Mouse (Mus musculus) heart, embryonic 12.5 days (tissue): Measurements from ENCODE around the gene Ift88. TPM values are rescaled to one million over a fixed set of nuclear protein-coding genes. Genes with fewer than 3 reads are reported as not detected.
"Not testable (repeated sequence)": the region's sequence is repeated elsewhere in the genome, so short reads cannot be mapped to it uniquely, and the experiment has no call there.

Source experiments
- ATAC-seq: fragments of 200-750 bp; cut with Nextera tagmentation; 2 replicates; pipeline ENCODE4 v1.8.0; 2017; ENCODE audit warnings: moderate TSS enrichment, moderate library complexity; ENCODE audit not compliant: insufficient number of reproducible peaks, low FRiP score
- H3K27ac ChIP-seq: fragments of 300-500 bp; sonication (generic); 2 replicates; pipeline ENCODE4 v1.5.1; 2016; ENCODE audit warnings: mild to moderate bottlenecking, moderate library complexity; ENCODE audit not compliant: poor library complexity, severe bottlenecking
- H3K27me3 ChIP-seq: fragments of 300-500 bp; sonication (generic); replicated peaks from 2 replicates; pipeline ENCODE4 v1.6.1; 2016; ENCODE audit warnings: mild to moderate bottlenecking, moderate library complexity
- H3K36me3 ChIP-seq: fragments of 300-500 bp; sonication (generic); 2 replicates; pipeline ENCODE4 v1.6.1; 2016; ENCODE audit warnings: mild to moderate bottlenecking, moderate library complexity
- H3K4me1 ChIP-seq: fragments of 300-500 bp; sonication (generic); replicated peaks from 2 replicates; pipeline ENCODE4 v1.6.1; 2016; ENCODE audit warnings: mild to moderate bottlenecking
- H3K4me2 ChIP-seq: fragments of 300-500 bp; sonication (generic); 2 replicates; pipeline ENCODE4 v1.6.1; 2016; ENCODE audit warnings: mild to moderate bottlenecking, moderate library complexity
- H3K4me3 ChIP-seq: fragments of 300-500 bp; sonication (generic); 2 replicates; pipeline ENCODE4 v1.5.1; 2016; ENCODE audit warnings: mild to moderate bottlenecking
- H3K9ac ChIP-seq: fragments of 300-500 bp; sonication (generic); 2 replicates; pipeline ENCODE4 v1.6.1; 2016; ENCODE audit warnings: mild to moderate bottlenecking, moderate library complexity
- H3K9me3 ChIP-seq: fragments of 300-500 bp; sonication (generic); replicated peaks from 2 replicates; pipeline ENCODE4 v1.6.1; 2016; ENCODE audit warnings: mild to moderate bottlenecking, moderate library complexity
- WGBS: fragments of 180-500 bp; shearing (Covaris S2); methylation state at CpG from one replicate; pipeline ENCODE4 v1.1.7; 2016; 5-methylcytosine and 5-hydroxymethylcytosine counted together
- polyA plus RNA-seq: library from polyadenylated mRNA; unstranded; fragments of >200 nt; fragmentation: Nextera tagmentation; extraction: Ambion mirVana; gene quantifications from 2 replicates; pipeline ENCODE4 v1.2.1, GENCODE M21; 2016

Gene Ift88
- polyA plus RNA-seq, 1 experiment from 2014 or later: 5.6 TPM

DNA sequence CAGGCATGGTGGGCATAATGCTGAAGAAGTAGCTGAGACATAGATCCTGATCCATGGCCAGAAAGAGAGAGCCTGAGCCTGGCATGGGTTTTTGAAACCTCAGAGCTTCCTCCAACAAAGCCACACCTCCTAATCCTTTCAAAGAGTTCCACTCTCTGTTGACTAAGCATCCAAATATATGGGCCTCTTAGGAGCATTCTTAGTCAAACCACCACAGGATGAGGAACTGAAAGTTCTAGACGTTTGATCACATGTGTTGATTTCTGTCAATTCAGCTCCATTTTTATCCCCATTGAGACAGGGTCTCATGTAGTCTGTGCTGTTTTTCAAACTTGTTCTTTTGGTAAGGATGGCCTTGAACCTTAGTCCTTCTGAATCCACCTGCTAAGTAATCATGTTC lies 28.7 kb downstream of the Ift88 start:
- H3K4me2 ChIP-seq: no peak overlapping the region
- no peaks in the 10 kb centered on the region for H3K9me3 ChIP-seq
- H3K36me3 ChIP-seq: peaks cover 8% of the 10 kb centered on the region
- 59% methylated on average over 1 of the region's 1 CpGs for WGBS
- no peak overlapping the region for H3K9ac ChIP-seq
- no peak for ATAC-seq
- no peak overlapping the region for H3K27ac ChIP-seq
- no peaks in the 10 kb centered on the region for H3K4me1 ChIP-seq
- no peaks in the 10 kb centered on the region for H3K27me3 ChIP-seq
- no peak overlapping the region for H3K4me3 ChIP-seq

DNA sequence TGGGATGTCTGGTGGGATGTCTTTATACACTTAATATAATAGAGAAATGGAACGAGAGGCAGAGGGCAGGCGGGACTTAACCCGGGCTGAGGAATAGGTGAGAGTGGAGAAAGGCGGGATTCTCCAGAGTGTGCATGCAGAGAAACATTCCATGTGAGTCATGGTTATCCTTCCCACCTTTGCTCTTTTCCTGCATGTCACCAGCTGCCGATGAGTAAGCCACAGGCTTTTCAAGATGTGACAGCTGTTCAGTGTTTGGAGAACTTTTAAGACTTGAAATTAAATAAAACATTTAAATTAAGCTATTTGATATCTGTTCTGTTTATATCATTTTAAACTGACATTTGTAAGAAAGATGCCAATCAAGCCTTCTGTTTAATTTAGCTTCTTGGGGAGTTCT lies 36.0 kb downstream of the Ift88 start:
- 84% methylated on average over 5 of the region's 5 CpGs for WGBS
- Histone ChIP-seq H3K9ac (no peak overlapping the region), H3K9me3 (no peaks in the 10 kb centered on the region), H3K4me2 (no peak overlapping the region), H3K4me1 (peaks cover 6% of the 10 kb centered on the region; the same call in 1 of the 2 replicates), H3K27ac (no peak overlapping the region), H3K4me3 (no peak overlapping the region), H3K36me3 (no peaks in the 10 kb centered on the region), H3K27me3 (no peaks in the 10 kb centered on the region)
- ATAC-seq: no peak

DNA sequence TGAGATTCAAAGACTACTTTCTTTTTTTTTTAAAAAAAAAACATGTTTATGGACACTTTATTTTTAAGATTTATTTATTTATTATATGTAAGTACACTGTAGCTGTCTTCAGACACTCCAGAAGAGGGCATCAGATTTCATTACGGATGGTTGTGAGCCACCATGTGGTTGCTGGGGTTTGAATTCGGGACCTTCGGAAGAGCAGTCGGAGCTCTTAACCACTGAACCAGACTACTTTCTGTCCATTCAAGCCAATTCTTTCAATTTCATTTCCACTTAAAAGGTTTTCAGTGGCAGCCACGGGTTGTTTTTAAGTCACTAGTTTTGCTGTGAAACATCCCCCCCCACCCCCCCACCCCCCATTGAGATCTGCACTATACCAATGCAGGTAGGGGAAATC lies 36.5 kb downstream of the Ift88 start:
- not testable (repeated sequence) for H3K27ac ChIP-seq, H3K4me2 ChIP-seq, H3K9ac ChIP-seq, H3K36me3 ChIP-seq, H3K4me3 ChIP-seq, H3K27me3 ChIP-seq, H3K4me1 ChIP-seq, H3K9me3 ChIP-seq, ATAC-seq
- 74% methylated on average over 5 of the region's 5 CpGs for WGBS

DNA sequence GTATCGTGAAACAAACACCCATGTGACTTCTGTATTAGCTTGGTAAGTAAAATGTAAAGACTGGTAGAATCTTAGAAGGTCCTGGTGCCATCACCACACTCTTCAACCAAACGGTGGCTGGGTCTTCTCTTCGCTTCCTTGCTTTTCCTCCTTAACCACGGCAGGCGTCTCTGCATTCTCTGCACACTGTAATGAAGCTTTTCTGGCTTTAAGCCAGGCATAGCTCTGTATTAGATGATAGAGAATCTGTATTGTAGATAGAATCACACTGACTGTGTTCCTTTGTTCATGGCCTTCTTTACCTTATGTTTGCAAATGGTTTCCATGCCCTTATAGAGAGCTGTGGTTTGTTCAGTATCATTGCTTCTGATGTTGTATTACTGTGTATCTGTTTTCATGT lies 39.0 kb downstream of the Ift88 start:
- Histone ChIP-seq H3K4me3 (no peak overlapping the region), H3K27me3 (no peaks in the 10 kb centered on the region)

DNA sequence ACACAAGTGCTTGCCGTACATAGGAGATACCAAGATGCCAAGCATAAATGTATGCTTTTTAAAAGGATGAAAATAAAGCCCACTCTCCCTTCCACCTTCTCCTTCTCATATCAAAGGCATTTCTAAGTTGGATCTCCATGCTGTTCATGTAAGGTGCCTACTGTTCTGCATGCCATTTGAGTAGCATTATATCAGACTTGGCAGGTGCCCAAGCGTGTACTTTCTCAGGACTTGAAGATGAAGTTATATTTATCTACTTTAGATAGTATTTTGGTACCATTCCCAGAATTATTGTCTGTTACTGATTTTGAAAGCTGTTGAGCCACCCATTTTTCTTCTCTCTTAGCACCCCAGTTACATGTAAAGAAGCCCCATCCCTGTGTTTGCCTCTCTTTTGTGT lies 51.2 kb downstream of the Ift88 start:
- H3K27ac ChIP-seq: no peak overlapping the region
- no peaks in the 10 kb centered on the region for H3K4me1 ChIP-seq
- no peak overlapping the region for H3K9ac ChIP-seq
- H3K27me3 ChIP-seq: no peaks in the 10 kb centered on the region
- ATAC-seq: no peak
- WGBS: 69% methylated on average over 2 of the region's 2 CpGs
- peaks cover 3% of the 10 kb centered on the region; the same call in 1 of the 2 replicates for H3K36me3 ChIP-seq
- no peaks in the 10 kb centered on the region for H3K9me3 ChIP-seq
- no peak overlapping the region for H3K4me3 ChIP-seq
- no peak overlapping the region for H3K4me2 ChIP-seq

More for the DNA sequence above, 39.0 kb downstream of the Ift88 start:
- no peak for ATAC-seq
- H3K4me1 ChIP-seq: peaks cover 6% of the 10 kb centered on the region; the same call in 1 of the 2 replicates
- H3K27ac ChIP-seq: no peak overlapping the region
- no peaks in the 10 kb centered on the region for H3K9me3 ChIP-seq
- 69% methylated on average over 5 of the region's 5 CpGs for WGBS
- H3K36me3 ChIP-seq: no peaks in the 10 kb centered on the region
- H3K4me2 ChIP-seq: no peak overlapping the region
- no peak overlapping the region for H3K9ac ChIP-seq

DNA sequence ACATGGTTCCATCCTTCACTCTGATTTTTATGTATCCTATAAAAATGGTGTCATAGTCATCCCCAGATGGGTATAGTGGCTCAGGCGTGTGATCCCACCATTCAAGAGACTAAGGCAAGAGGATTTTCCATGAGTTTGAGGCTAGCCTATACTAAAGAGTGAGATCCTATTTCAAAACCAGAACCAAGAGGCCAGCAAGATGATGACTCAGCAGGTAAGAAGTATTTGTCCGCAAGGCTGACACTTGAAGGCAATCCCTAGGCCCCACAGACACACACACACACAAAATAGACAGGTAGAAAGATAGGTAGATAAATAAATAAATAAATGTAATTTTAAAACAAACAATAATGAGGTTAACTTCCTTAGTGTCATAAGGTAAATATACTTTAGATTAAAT lies 58.4 kb downstream of the Ift88 start:
- Histone ChIP-seq H3K4me1 (no peaks in the 10 kb centered on the region), H3K9me3 (no peaks in the 10 kb centered on the region), H3K4me2 (no peak overlapping the region), H3K27ac (no peak overlapping the region), H3K27me3 (no peaks in the 10 kb centered on the region), H3K9ac (no peak overlapping the region), H3K36me3 (no peaks in the 10 kb centered on the region), H3K4me3 (no peak overlapping the region)
- 79% methylated on average over 2 of the region's 2 CpGs for WGBS
- ATAC-seq: no peak

DNA sequence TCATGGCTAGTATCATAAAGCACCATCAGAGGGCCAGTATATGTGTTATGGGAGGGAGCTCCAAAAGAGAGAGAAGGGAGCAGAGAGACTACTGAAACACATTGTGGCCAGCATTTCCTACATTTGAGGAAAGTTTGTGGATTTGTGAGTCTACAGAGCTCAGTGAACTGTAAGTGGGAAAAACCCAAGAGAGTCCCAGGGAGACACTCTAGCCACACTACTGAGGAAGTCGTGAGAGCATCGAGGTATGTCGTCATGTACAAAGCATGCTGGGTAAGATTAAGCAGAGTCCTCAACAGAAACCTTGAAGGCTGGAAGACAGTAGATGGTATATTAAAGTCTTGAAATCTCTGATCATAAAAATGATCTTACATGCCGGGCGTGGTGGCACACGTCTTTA lies 60.3 kb downstream of the Ift88 start:
- H3K9me3 ChIP-seq: no peaks in the 10 kb centered on the region
- H3K4me1 ChIP-seq: no peaks in the 10 kb centered on the region
- no peaks in the 10 kb centered on the region for H3K27me3 ChIP-seq
- no peak overlapping the region for H3K9ac ChIP-seq
- no peak overlapping the region for H3K4me2 ChIP-seq
- no peak overlapping the region for H3K27ac ChIP-seq
- H3K36me3 ChIP-seq: no peaks in the 10 kb centered on the region
- ATAC-seq: no peak
- H3K4me3 ChIP-seq: no peak overlapping the region
- WGBS: 89% methylated on average over 6 of the region's 6 CpGs

DNA sequence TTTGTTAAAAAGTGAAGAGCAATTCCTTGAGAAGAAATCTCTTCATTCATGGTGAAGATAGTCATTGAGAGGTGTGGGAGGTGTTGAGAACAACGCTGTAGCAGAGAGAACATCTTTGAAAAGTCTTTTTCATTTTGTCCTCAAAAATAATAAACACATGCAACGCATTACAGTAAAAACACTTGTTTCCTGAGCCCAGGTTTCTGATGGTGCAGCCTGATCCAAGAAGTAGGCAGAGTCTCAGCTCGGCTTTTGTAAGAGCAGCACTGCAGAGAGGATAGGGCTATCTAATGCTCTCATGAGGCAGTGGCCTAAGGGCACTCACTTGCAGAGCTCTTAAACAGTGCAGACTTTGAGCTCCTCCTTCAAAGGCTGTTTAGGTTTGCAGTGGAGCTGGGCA lies 65.8 kb downstream of the Ift88 start:
- Histone ChIP-seq H3K27me3 (no peaks in the 10 kb centered on the region), H3K9me3 (no peaks in the 10 kb centered on the region), H3K4me1 (no peaks in the 10 kb centered on the region), H3K27ac (no peak overlapping the region), H3K36me3 (no peaks in the 10 kb centered on the region; the same call in 1 of the 2 replicates), H3K4me3 (no peak overlapping the region), H3K4me2 (no peak overlapping the region), H3K9ac (no peak overlapping the region)
- WGBS: 67% methylated on average over 3 of the region's 3 CpGs
- no peak for ATAC-seq

DNA sequence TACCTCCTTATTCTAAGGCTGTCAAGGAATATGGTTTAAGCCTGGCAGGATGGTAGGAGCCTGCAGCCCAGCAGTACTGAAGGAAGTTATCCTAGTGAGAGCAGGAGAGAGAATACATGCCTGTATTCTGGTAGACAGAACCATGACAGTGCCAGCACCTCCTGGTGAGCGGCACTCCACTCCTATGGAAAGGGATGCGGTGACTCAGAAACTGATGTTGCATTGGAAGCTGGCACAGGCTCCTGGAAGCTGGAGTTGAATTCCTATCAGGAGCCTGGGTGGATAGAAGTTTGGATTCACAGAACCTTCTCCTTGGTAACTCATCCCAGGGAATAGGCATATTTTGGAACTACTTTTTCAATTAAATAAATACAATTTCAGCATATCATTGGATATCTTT lies 70.0 kb downstream of the Ift88 start:
- Histone ChIP-seq H3K9me3 (no peaks in the 10 kb centered on the region), H3K36me3 (no peaks in the 10 kb centered on the region; the same call in 1 of the 2 replicates), H3K4me2 (no peak overlapping the region), H3K27me3 (no peaks in the 10 kb centered on the region), H3K4me3 (no peak overlapping the region), H3K27ac (no peak overlapping the region), H3K4me1 (no peaks in the 10 kb centered on the region), H3K9ac (no peak overlapping the region)
- WGBS: 82% methylated on average over 2 of the region's 2 CpGs
- ATAC-seq: no peak

DNA sequence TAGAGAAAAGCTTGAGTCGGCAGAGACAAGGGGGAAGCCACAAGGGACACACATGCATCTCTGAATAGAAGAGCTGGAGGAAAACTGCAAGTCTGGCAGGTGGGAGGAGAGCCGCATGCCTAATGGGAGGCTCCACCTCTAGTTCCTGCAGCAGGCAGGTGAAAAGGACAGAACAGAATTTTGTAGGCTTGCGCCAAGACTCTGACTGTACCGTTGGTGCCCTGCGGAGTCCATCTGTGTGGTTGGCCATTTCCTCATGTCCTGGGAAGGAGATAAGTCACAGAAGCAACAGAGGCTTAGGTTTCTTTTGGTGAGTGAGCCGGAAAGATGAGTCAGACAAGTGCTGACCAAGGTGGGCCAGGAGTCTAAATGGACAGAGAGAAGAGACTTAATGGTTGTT lies 79.9 kb downstream of the Ift88 start:
- ATAC-seq: no peak
- Histone ChIP-seq H3K27ac (no peak overlapping the region), H3K27me3 (peaks cover 4% of the 10 kb centered on the region; the same call in 1 of the 2 replicates), H3K4me2 (no peak overlapping the region), H3K4me3 (no peak overlapping the region), H3K9me3 (no peaks in the 10 kb centered on the region), H3K36me3 (no peaks in the 10 kb centered on the region), H3K4me1 (0 out of 2 replicates have a peak, but pooled peaks cover 3% of the 10 kb centered on the region), H3K9ac (no peak overlapping the region)
- 81% methylated on average over 6 of the region's 6 CpGs for WGBS

DNA sequence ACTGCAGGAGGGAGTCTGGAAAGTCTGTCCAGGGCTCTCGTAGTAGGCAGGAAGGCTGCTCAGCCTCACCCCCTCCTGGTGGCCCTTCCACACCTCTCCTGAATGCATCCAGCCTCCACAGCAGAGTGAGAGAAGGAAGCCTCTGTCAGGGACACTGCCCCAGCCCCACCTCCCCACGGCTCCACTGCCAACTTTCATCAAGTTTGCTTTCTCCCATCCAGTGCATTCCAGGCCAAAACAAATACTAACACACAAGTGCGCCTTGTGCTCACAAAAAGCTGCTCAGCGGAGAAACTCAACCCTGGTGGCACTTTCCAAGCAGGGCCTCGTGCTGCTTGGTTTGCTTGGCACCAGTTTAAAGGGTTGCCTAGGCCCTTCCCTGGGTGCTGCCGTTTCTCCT lies 85.7 kb downstream of the Ift88 start:
- no peaks in the 10 kb centered on the region for H3K36me3 ChIP-seq
- ATAC-seq: no peak
- WGBS: 48% methylated on average over 6 of the region's 6 CpGs

DNA sequence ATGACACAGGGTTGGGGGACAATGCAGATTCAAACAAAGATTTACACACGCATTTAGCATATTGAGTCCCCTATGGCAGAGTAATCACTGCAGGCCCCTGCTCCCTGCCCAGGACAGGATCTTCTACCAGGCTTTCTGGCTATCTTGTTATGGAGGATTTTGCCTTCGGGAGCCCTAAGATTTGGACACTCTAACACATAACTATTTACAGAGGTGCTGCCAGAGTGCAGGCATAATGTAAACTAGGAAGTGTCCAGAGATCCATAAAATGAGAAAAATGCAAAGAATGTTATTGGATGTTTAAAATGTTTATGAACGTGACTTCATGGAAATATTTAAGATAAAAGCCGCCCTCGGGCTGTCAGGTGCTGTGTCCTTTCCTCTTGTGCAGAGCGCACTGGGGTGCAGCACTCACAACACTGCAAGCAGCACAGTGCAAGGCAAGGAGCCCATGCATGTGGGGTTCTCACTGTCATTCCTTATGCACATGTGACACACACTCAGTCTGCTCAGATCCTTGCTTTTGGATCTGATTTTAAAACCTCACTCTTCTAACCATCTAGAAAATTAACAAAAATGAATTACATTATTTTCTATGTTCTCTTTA lies 91.4 kb downstream of the Ift88 start:
- no peak overlapping the region for H3K4me2 ChIP-seq
- ATAC-seq: no peak

More for the DNA sequence above, 85.7 kb downstream of the Ift88 start:
- Histone ChIP-seq H3K4me3 (no peak overlapping the region), H3K4me1 (no peaks in the 10 kb centered on the region), H3K4me2 (no peak overlapping the region), H3K27me3 (peaks cover 4% of the 10 kb centered on the region; the same call in 1 of the 2 replicates), H3K9ac (no peak overlapping the region), H3K27ac (no peak overlapping the region), H3K9me3 (no peaks in the 10 kb centered on the region)

More for the DNA sequence above, 91.4 kb downstream of the Ift88 start:
- Histone ChIP-seq H3K36me3 (0 out of 2 replicates have a peak, but pooled peaks cover 5% of the 10 kb centered on the region), H3K4me1 (peaks cover 2% of the 10 kb centered on the region), H3K27me3 (no peaks in the 10 kb centered on the region), H3K4me3 (no peak overlapping the region), H3K9ac (no peak overlapping the region), H3K27ac (no peak overlapping the region), H3K9me3 (no peaks in the 10 kb centered on the region)
- 57% methylated on average over 6 of the region's 6 CpGs for WGBS
